Mouse (Mus musculus): ENCODE measurements around the gene Rpgrip1. TPM values are rescaled to one million over a fixed set of nuclear protein-coding genes. Genes with fewer than 3 reads are reported as not detected.

The Rpgrip1 gene
- total RNA-seq (2023) = 10 to 100 TPM; 16.6 to 17.7 TPM

GRCm38 (mm10) chr14:52110346-52110745 is at the start of gene Rpgrip1:
Rpgrip1 (plus strand) TSS chr14:52110704.

GRCm38 (mm10) chr14:52103856-52104676 is 6.4 kb upstream of the Rpgrip1 start, which contains the start of gene Hnrnpc:
Hnrnpc (minus strand) TSS chr14:52104028.

GRCm38 (mm10) chr14:52197156-52197878 is 86.8 kb downstream of the Rpgrip1 start, which contains the start of gene Supt16:
Supt16 (minus strand) TSS chr14:52197416.

Other genes with a start within 250 kb of the Rpgrip1 start
- 10 to 100 TPM; 69.2 to 82.2 TPM for gene Mettl17, start 225.9 kb upstream of the Rpgrip1 start, total RNA-seq (2023)
- gene Slc39a2, start 217.8 kb upstream of the Rpgrip1 start, total RNA-seq (2023) = 1 to 10 TPM; 1.5 to 1.7 TPM
- 10 to 100 TPM; 17.9 to 18.4 TPM for gene Ndrg2, start 196.5 kb upstream of the Rpgrip1 start, total RNA-seq (2023)
- gene Tppp2, start 192.3 kb upstream of the Rpgrip1 start, total RNA-seq (2023) = not detected
- gene Rnase13, start 187.9 kb upstream of the Rpgrip1 start, total RNA-seq (2023) = not detected
- gene Arhgef40, start 126.0 kb upstream of the Rpgrip1 start, total RNA-seq (2023) = 1 to 10 TPM; 3.2 to 3.6 TPM
- gene Tmem253, start 95.0 kb upstream of the Rpgrip1 start, total RNA-seq (2023) = not detected
- gene Zfp219, start 90.0 kb upstream of the Rpgrip1 start, total RNA-seq (2023) = 10 to 100 TPM; 11.2 to 21.6 TPM
- not detected for gene Olfr221, start 68.2 kb upstream of the Rpgrip1 start, total RNA-seq (2023)
- gene Hnrnpc, start 6.7 kb upstream of the Rpgrip1 start, total RNA-seq (2023) = 100 to 1,000 TPM; 421 to 459 TPM
- gene Supt16, start 86.7 kb downstream of the Rpgrip1 start, total RNA-seq (2023) = 10 to 100 TPM; 71.1 to 71.8 TPM
- gene Chd8, start 147.1 kb downstream of the Rpgrip1 start, total RNA-seq (2023) = 100 to 1,000 TPM; 237 to 253 TPM
- gene Tox4, start 168.4 kb downstream of the Rpgrip1 start, total RNA-seq (2023) = 100 to 1,000 TPM; 103 to 118 TPM
- 10 to 100 TPM; 15.6 to 17.5 TPM for gene Rab2b, start 168.8 kb downstream of the Rpgrip1 start, total RNA-seq (2023)
- 10 to 100 TPM; 58.0 to 94.6 TPM for gene Mettl3, start 194.4 kb downstream of the Rpgrip1 start, total RNA-seq (2023)
- 1 to 10 TPM; 3.7 to 4.4 TPM for gene Sall2, start 218.1 kb downstream of the Rpgrip1 start, total RNA-seq (2023)
- gene Olfr1513, start 245.7 kb downstream of the Rpgrip1 start, total RNA-seq (2023) = not detected